Comparison of ENCODE assay signal across 10 mouse cellular contexts in the genomic region with DNA sequence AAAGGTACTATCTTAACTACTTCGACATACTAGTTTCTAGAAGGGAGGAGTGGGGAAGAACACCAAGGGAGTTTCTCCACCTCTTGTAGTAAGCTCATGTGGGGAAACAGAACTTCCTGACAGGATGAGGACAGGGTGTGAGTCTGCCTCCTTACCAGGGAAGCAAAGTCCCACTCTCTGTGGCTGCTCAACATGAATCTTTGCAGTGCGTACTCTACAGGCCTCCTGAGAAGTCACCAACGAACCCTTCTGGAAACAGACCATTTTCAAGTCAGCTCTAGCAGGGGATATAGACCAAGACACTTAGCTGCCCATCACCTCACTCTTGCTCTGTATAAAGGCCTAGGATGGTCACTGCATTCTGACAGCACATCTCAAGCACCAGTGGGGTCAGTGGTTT. TPM values are rescaled to one million over a fixed set of nuclear protein-coding genes. Genes with fewer than 3 reads are reported as not detected.
DNase-seq lines count a peak whose midpoint lies in the region; ATAC-seq and TF ChIP-seq lines count a peak whose summit lies in the region.
"Had no signal": no experiment of that assay in that cellular context is flagged by ENCODE, and none has a peak within 500 bp of the region (broad histone marks: within the 10 kb centered on the region; RNA-seq: fewer than 3 reads in every experiment).

No protein-coding gene starts in this region.

- WGBS in heart, embryonic 12.5 days = 64% methylated on average over 3 of the region's 3 CpGs
- WGBS in kidney, embryonic 16.5 days = 80% methylated on average over 3 of the region's 3 CpGs
- 88% methylated on average over 3 of the region's 3 CpGs for WGBS in embryonic facial prominence, embryonic 13.5 days

- no peak overlapping the region for H3K9ac ChIP-seq in heart, embryonic 12.5 days
- no peak overlapping the region for H3K9ac ChIP-seq in kidney, embryonic 16.5 days (replicated peaks; ENCODE audit: low read length)
- no peak overlapping the region for H3K9ac ChIP-seq in embryonic facial prominence, embryonic 13.5 days
- H3K9ac ChIP-seq: liver, embryonic 13.5 days had no signal

- no peaks in the 10 kb centered on the region for H3K27me3 ChIP-seq in heart, embryonic 12.5 days (replicated peaks)
- H3K27me3 ChIP-seq in kidney, embryonic 16.5 days (ENCODE audit: insufficient read depth, low read length) = no peaks in the 10 kb centered on the region
- no peaks in the 10 kb centered on the region for H3K27me3 ChIP-seq in embryonic facial prominence, embryonic 13.5 days
- no peaks in the 10 kb centered on the region for H3K27me3 ChIP-seq in myocyte (ENCODE audit: control insufficient read depth, insufficient read depth, insufficient read length)
- H3K27me3 ChIP-seq: liver, embryonic 13.5 days had no signal

- TF ChIP-seq POLR2A in myocyte (IDR thresholded peaks at IDR 0.05; ENCODE audit: insufficient read length, low read depth) = no peak

- H3K79me2 ChIP-seq in myocyte (ENCODE audit: control insufficient read depth, insufficient read depth) = peaks cover 95% of the 10 kb centered on the region

- peaks cover 52% of the 10 kb centered on the region for H3K4me1 ChIP-seq in heart, embryonic 12.5 days (replicated peaks)
- H3K4me1 ChIP-seq in kidney, embryonic 16.5 days (ENCODE audit: insufficient read depth, low read length) = peaks cover 21% of the 10 kb centered on the region
- H3K4me1 ChIP-seq in embryonic facial prominence, embryonic 13.5 days = peaks cover 13% of the 10 kb centered on the region
- H3K4me1 ChIP-seq: liver, embryonic 13.5 days had no signal

- peaks cover 20% of the 10 kb centered on the region for H3K36me3 ChIP-seq in heart, embryonic 12.5 days
- peaks cover 6% of the 10 kb centered on the region; the same call in 1 of the 2 replicates for H3K36me3 ChIP-seq in kidney, embryonic 16.5 days (ENCODE audit: insufficient read depth, low read length)
- H3K36me3 ChIP-seq in embryonic facial prominence, embryonic 13.5 days = 0 out of 2 replicates have a peak, but pooled peaks cover 9% of the 10 kb centered on the region
- peaks cover 5% of the 10 kb centered on the region for H3K36me3 ChIP-seq in myocyte (ENCODE audit: control insufficient read depth, insufficient read depth)
- H3K36me3 ChIP-seq: liver, embryonic 13.5 days had no signal

- H3ac ChIP-seq in myocyte (ENCODE audit: control insufficient read depth, insufficient read length) = no peak overlapping the region

- H3K4me3 ChIP-seq in heart, embryonic 12.5 days = no peak overlapping the region
- no peak overlapping the region for H3K4me3 ChIP-seq in kidney, embryonic 16.5 days (ENCODE audit: low read length)
- no peak overlapping the region for H3K4me3 ChIP-seq in embryonic facial prominence, embryonic 13.5 days
- H3K4me3 ChIP-seq in myocyte = no peak overlapping the region
- H3K4me3 ChIP-seq: liver, embryonic 13.5 days; megakaryocyte, embryonic 14.5 days had no signal

- no peaks in the 10 kb centered on the region for H3K9me3 ChIP-seq in heart, embryonic 12.5 days (replicated peaks)
- H3K9me3 ChIP-seq in kidney, embryonic 16.5 days (ENCODE audit: low read length) = no peaks in the 10 kb centered on the region
- H3K9me3 ChIP-seq in embryonic facial prominence, embryonic 13.5 days = no peaks in the 10 kb centered on the region
- H3K9me3 ChIP-seq: liver, embryonic 13.5 days; megakaryocyte, embryonic 14.5 days had no signal

- peak overlapping the region; percentile 14 for H3K27ac ChIP-seq in heart, embryonic 12.5 days (ENCODE audit: poor library complexity, severe bottlenecking)
- H3K27ac ChIP-seq in kidney, embryonic 16.5 days (ENCODE audit: low read length) = peak overlapping the region; percentile 91; the same call in 1 of the 2 replicates
- no peak overlapping the region; the same call in 1 of the 2 replicates for H3K27ac ChIP-seq in embryonic facial prominence, embryonic 13.5 days
- H3K27ac ChIP-seq: liver, embryonic 13.5 days had no signal

- ATAC-seq in heart, embryonic 12.5 days (ENCODE audit: insufficient number of reproducible peaks, low FRiP score) = no peak
- ATAC-seq in kidney, embryonic 16.5 days (ENCODE audit: low FRiP score, low TSS enrichment) = no peak
- 0 out of 2 replicates have a peak, but pooled peaks have one; percentile 15 for ATAC-seq in embryonic facial prominence, embryonic 13.5 days (ENCODE audit: insufficient number of reproducible peaks, insufficient read depth, low FRiP score, low TSS enrichment, low read depth)

- no peak for DNase-seq in heart, adult 8-10 months (ENCODE audit: low spot score)
- no peak for DNase-seq in kidney, adult 18-20 months
- no peak for DNase-seq in thymus, postnatal 25 days
- DNase-seq: cerebellum, adult 9-11 months; liver, embryonic 13.5 days had no signal

- H3K4me2 ChIP-seq in heart, embryonic 12.5 days = no peak overlapping the region
- no peak overlapping the region for H3K4me2 ChIP-seq in kidney, embryonic 16.5 days (replicated peaks; ENCODE audit: low read depth, low read length)
- H3K4me2 ChIP-seq in embryonic facial prominence, embryonic 13.5 days = no peak overlapping the region
- peak overlapping the region; percentile 16 for H3K4me2 ChIP-seq in myocyte (ENCODE audit: low read depth)
- H3K4me2 ChIP-seq: liver, embryonic 13.5 days had no signal

TF ChIP-seq in myocyte, 11 proteins besides CTCF, POLR2A, EP300 and RAD21:
- TF ChIP-seq USF1 (IDR thresholded peaks at IDR 0.05; ENCODE audit: low read depth) = no peak
- TF ChIP-seq CEBPB (IDR thresholded peaks at IDR 0.05; ENCODE audit: insufficient read depth, poor library complexity, severe bottlenecking) = no peak
- no peak for TF ChIP-seq MYOG (IDR thresholded peaks at IDR 0.05; ENCODE audit: control insufficient read depth in 1 of 3, insufficient read depth in 1 of 3, insufficient read length in 2 of 3, low read depth in 2 of 3)

RNA-seq across cellular contexts. Expression of a gene that starts 36.6 kb away (rescaled TPM):
- 188 and 194 TPM in 2 replicates for polyA plus RNA-seq in heart, embryonic 12.5 days (2016; fragmentation: Nextera tagmentation; extraction: Ambion mirVana)
- 100 to 1,000 TPM; 542 to 588 (median 572) TPM for total RNA-seq in heart, adult 8-10 months (2022)
- polyA plus RNA-seq in kidney, embryonic 16.5 days (2015; fragmentation: Nextera tagmentation; extraction: Ambion mirVana) = 119 and 135 TPM in 2 replicates
- 80.9 and 91.1 TPM in 2 replicates for polyA plus RNA-seq in embryonic facial prominence, embryonic 13.5 days (2015; fragmentation: Nextera tagmentation; extraction: Ambion mirVana)
- 85.4 TPM for polyA plus RNA-seq in myocyte (2012; fragmentation: generic; extraction: Trizol)
